Mouse (Mus musculus): ENCODE measurements around the gene Cckbr. TPM values are rescaled to one million over a fixed set of nuclear protein-coding genes. Genes with fewer than 3 reads are reported as not detected.

Gene Cckbr
- polyA plus RNA-seq, 1 experiment from 2014 or later, result 0.06 TPM

DNA sequence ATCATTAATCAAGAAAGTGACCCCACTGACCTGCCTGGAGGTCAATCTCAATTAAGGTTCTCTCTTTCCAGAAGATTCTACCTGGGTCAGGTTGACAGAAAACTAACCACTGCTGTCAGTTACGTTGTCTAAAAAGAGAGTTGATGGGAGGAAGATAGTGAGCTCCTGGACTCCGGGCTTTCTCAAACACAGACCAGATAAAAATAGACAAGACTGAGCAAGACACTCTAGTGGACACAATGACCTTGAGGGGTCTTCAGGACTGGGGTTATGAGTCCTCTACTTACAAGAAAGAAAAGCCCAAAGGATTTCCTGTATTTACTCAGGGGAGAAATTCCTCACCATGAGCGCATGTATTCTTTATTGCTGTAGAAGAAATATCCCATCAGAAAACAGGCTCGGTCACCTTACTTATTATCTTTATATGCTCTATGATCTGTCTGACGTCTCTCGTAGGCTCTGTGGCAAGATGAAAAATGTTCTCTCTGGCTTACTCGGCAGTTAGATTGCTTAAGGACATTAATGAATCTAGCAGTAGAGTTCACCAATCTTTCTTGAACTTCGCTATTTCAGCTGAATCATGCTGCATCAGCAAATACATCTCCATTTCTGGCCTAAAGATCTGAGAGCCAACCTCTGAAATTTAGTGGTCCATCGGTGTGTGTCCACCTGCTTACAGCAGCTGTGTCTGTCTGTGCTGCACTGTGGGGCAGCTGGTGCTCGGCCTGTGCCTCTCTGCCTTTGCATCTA, 51.3 kb downstream of the Cckbr start:
- 54% methylated on average over 10 of the region's 10 CpGs for WGBS
- no peak for DNase-seq (ENCODE audit: low spot score)
- H3K4me1 ChIP-seq (ENCODE audit: insufficient read depth, low read depth, low read length), result peaks cover 7% of the 10 kb centered on the region; the same call in 1 of the 2 replicates
- no peak for TF ChIP-seq CTCF (IDR thresholded peaks at IDR 0.05)
- TF ChIP-seq EP300 (IDR thresholded peaks at IDR 0.05), result no peak
- H3K9me3 ChIP-seq (ENCODE audit: low read length), result no peaks in the 10 kb centered on the region
- no peak overlapping the region for H3K4me2 ChIP-seq (replicated peaks; ENCODE audit: low read depth, low read length)
- no peak for ATAC-seq
- H3K27ac ChIP-seq (ENCODE audit: low read length), result no peak overlapping the region
- H3K9ac ChIP-seq (replicated peaks; ENCODE audit: low read depth), result no peak overlapping the region
- no peaks in the 10 kb centered on the region for H3K27me3 ChIP-seq (replicated peaks; ENCODE audit: insufficient read depth, low read length)
- no peak overlapping the region for H3K4me3 ChIP-seq (ENCODE audit: low read depth, low read length)
- no peaks in the 10 kb centered on the region for H3K36me3 ChIP-seq (ENCODE audit: insufficient read depth, low read length)

DNA sequence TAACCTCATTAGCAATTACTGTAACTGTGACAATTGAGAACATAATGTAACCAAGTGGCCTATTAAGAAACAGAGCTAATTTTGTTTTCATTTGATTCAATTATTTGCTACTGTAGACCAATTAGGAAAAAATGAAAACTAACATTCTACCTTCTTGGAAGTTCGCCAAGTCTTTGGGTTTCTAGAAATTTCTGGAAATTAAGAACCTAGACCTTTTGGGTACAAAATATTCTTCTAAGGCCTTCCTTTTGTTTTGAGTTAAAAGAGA, 51.8 kb downstream of the Cckbr start:
- H3K4me2 ChIP-seq (replicated peaks; ENCODE audit: low read depth, low read length), result no peak overlapping the region
- H3K27ac ChIP-seq (ENCODE audit: low read length), result no peak overlapping the region
- TF ChIP-seq EP300 (IDR thresholded peaks at IDR 0.05) (no peak), CTCF (IDR thresholded peaks at IDR 0.05) (no peak)
- ATAC-seq (no peak), DNase-seq (ENCODE audit: low spot score) (no peak)
- H3K4me1 ChIP-seq (ENCODE audit: insufficient read depth, low read depth, low read length), result peaks cover 7% of the 10 kb centered on the region; the same call in 1 of the 2 replicates
- no peaks in the 10 kb centered on the region for H3K9me3 ChIP-seq (ENCODE audit: low read length)
- H3K4me3 ChIP-seq (ENCODE audit: low read depth, low read length), result no peak overlapping the region
- H3K36me3 ChIP-seq (ENCODE audit: insufficient read depth, low read length), result no peaks in the 10 kb centered on the region
- H3K9ac ChIP-seq (replicated peaks; ENCODE audit: low read depth), result no peak overlapping the region
- H3K27me3 ChIP-seq (replicated peaks; ENCODE audit: insufficient read depth, low read length), result no peaks in the 10 kb centered on the region
- WGBS, result 91% methylated on average over 1 of the region's 1 CpGs

DNA sequence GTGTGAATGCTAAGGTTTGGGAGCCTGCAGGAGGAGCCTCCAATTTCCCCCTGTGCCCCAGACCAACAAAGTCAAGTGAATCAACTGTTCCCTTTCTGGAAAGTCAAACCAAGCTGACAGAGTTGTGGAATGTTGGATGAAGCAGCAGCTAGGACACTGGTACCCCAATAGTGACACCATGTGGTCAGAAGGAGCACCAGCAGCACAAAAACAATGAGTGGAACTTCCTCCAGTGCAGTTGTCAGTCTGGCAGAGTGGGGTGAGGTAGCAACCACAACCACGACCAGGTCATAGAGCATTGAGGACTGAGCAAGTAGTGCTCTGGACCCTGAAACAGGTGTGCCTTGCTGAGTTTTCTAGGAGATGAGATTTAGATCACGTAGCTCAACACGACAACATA, 52.3 kb downstream of the Cckbr start:
- DNase-seq (ENCODE audit: low spot score) (peak; percentile 86), ATAC-seq (no peak)
- TF ChIP-seq CTCF (IDR thresholded peaks at IDR 0.05) (peak; percentile 95), EP300 (IDR thresholded peaks at IDR 0.05) (no peak)
- WGBS, result 58% methylated on average over 3 of the region's 3 CpGs
- Histone ChIP-seq H3K36me3 (ENCODE audit: insufficient read depth, low read length) (no peaks in the 10 kb centered on the region), H3K4me2 (replicated peaks; ENCODE audit: low read depth, low read length) (no peak overlapping the region), H3K9ac (replicated peaks; ENCODE audit: low read depth) (no peak overlapping the region), H3K27ac (ENCODE audit: low read length) (no peak overlapping the region), H3K27me3 (replicated peaks; ENCODE audit: insufficient read depth, low read length) (no peaks in the 10 kb centered on the region), H3K4me3 (ENCODE audit: low read depth, low read length) (no peak overlapping the region), H3K4me1 (ENCODE audit: insufficient read depth, low read depth, low read length) (peaks cover 7% of the 10 kb centered on the region; the same call in 1 of the 2 replicates), H3K9me3 (ENCODE audit: low read length) (no peaks in the 10 kb centered on the region)

DNA sequence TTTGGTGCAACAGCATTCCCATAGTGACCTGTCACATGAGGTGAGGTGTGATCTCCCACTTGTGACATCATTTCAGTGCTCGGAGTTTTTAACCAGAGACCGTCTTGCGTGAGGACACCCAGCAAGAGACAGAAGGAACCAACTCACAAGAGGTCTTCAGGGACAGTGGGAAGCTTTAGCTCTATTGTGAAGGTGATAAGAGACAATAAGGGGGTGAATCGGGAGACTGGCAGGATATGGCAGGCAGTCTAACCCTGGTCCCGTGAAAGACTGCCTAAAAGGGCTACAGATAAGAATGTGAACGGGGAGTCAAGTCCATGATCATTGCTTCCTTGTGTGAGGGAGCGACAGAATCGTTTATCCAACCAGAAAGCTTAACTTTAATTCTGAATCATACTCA, 52.8 kb downstream of the Cckbr start:
- Histone ChIP-seq H3K9me3 (ENCODE audit: low read length) (no peaks in the 10 kb centered on the region), H3K27ac (ENCODE audit: low read length) (no peak overlapping the region), H3K4me1 (ENCODE audit: insufficient read depth, low read depth, low read length) (peaks cover 7% of the 10 kb centered on the region; the same call in 1 of the 2 replicates), H3K4me2 (replicated peaks; ENCODE audit: low read depth, low read length) (no peak overlapping the region), H3K4me3 (ENCODE audit: low read depth, low read length) (no peak overlapping the region), H3K36me3 (ENCODE audit: insufficient read depth, low read length) (no peaks in the 10 kb centered on the region), H3K9ac (replicated peaks; ENCODE audit: low read depth) (no peak overlapping the region), H3K27me3 (replicated peaks; ENCODE audit: insufficient read depth, low read length) (no peaks in the 10 kb centered on the region)
- ATAC-seq, result no peak
- TF ChIP-seq EP300 (IDR thresholded peaks at IDR 0.05) (no peak), CTCF (IDR thresholded peaks at IDR 0.05) (no peak)
- DNase-seq (ENCODE audit: low spot score), result no peak
- 79% methylated on average over 8 of the region's 8 CpGs for WGBS

DNA sequence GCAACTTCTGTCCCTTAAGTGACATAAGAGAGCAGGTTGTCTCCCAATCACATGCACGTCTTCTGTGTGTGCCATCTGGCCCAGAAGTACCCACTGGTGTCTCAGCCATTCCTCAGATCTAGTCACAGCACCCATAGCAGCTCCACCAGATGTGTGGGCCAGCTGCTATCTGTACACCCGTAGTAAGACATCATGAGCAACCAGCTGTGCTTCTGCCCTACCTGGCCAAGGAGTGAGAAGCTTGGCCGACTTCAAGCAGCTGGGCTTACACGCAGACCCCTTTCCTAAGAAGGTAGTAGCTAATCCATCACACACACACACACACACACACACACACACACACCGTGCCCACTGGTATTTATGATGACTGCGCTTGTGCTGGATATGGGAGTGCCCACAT, 53.7 kb downstream of the Cckbr start:
- peaks cover 7% of the 10 kb centered on the region; the same call in 1 of the 2 replicates for H3K4me1 ChIP-seq (ENCODE audit: insufficient read depth, low read depth, low read length)

DNA sequence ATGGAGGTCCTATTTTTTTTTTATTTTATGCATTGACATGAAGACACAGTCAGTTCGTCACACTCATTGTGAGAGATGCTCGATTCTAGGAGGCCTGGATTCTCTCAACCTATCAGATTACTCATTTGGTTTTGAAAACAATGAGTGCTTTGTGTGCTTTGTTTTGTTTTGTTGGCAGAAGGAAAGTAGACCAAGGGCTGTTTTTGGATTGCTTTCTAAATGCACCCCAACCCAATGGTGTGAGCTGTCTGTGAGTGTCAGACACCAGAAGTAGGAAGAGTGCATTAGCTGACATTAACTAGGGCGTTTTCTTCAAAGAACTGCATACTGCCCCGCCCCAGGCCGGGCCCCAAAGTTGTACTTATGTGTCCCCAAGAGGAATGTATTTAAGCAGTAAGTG, 54.5 kb downstream of the Cckbr start:
- WGBS, result 51% methylated on average over 5 of the region's 5 CpGs
- DNase-seq (ENCODE audit: low spot score), result no peak
- peaks cover 7% of the 10 kb centered on the region; the same call in 1 of the 2 replicates for H3K4me1 ChIP-seq (ENCODE audit: insufficient read depth, low read depth, low read length)
- H3K4me2 ChIP-seq (replicated peaks; ENCODE audit: low read depth, low read length), result peak overlapping the region; percentile 79
- H3K36me3 ChIP-seq (ENCODE audit: insufficient read depth, low read length), result no peaks in the 10 kb centered on the region
- no peak overlapping the region; the same call in 1 of the 2 replicates for H3K4me3 ChIP-seq (ENCODE audit: low read depth, low read length)
- H3K27ac ChIP-seq (ENCODE audit: low read length), result peak overlapping the region; percentile 93; the same call in 1 of the 2 replicates
- H3K9me3 ChIP-seq (ENCODE audit: low read length), result no peaks in the 10 kb centered on the region
- H3K27me3 ChIP-seq (replicated peaks; ENCODE audit: insufficient read depth, low read length), result no peaks in the 10 kb centered on the region
- H3K9ac ChIP-seq (replicated peaks; ENCODE audit: low read depth), result no peak overlapping the region
- no peak for ATAC-seq
- TF ChIP-seq EP300 (IDR thresholded peaks at IDR 0.05), result no peak
- no peak for TF ChIP-seq CTCF (IDR thresholded peaks at IDR 0.05)

More for the DNA sequence above, 53.7 kb downstream of the Cckbr start:
- H3K9ac ChIP-seq (replicated peaks; ENCODE audit: low read depth), result no peak overlapping the region
- DNase-seq (ENCODE audit: low spot score), result no peak
- H3K9me3 ChIP-seq (ENCODE audit: low read length), result no peaks in the 10 kb centered on the region
- no peak overlapping the region for H3K27ac ChIP-seq (ENCODE audit: low read length)
- H3K4me2 ChIP-seq (replicated peaks; ENCODE audit: low read depth, low read length), result no peak overlapping the region
- WGBS, result 89% methylated on average over 6 of the region's 6 CpGs
- H3K4me3 ChIP-seq (ENCODE audit: low read depth, low read length), result no peak overlapping the region
- ATAC-seq, result no peak
- TF ChIP-seq CTCF (IDR thresholded peaks at IDR 0.05), result no peak
- no peak for TF ChIP-seq EP300 (IDR thresholded peaks at IDR 0.05)
- no peaks in the 10 kb centered on the region for H3K27me3 ChIP-seq (replicated peaks; ENCODE audit: insufficient read depth, low read length)
- H3K36me3 ChIP-seq (ENCODE audit: insufficient read depth, low read length), result no peaks in the 10 kb centered on the region

Measured in lung, postnatal 0 days (tissue).